Mouse (Mus musculus): ENCODE measurements at regions not wholly inside any gene's neighbourhood (a gene's known extent, or its start where the extent isn't known, plus 50 kb on each side); places are given as distances from the start of the nearest gene placed in this dataset.
A peak's percentile ranks its signal among the peaks of the same experiment; 100 is the strongest.
"Not testable (repeated sequence)": the region's sequence is repeated elsewhere in the genome, so short reads cannot be mapped to it uniquely, and the experiment has no call there.

DNA sequence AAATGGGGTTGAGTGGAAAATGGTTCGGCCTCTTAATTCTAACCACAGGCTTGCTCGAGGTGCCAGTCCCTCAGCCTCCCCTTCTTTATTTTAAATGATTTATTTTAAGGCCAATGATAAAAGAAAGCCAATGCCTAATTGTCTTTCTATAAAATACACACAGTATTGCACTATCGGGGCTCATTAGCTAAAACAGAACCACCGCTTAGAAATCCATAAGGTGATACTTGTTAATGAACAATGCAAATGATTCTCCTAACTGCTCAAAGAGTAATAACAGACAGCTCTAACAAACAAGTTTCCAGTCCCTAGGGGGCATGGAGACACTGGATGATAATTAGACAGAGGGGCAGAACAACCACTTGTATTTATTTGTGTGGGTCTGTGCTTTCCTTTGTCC is 58.8 kb downstream of the Emx2 start:
- Histone ChIP-seq H3K9ac (ENCODE audit: low read length) (no peak overlapping the region), H3K36me3 (ENCODE audit: control insufficient read depth, insufficient read depth, low read length) (no peaks in the 10 kb centered on the region), H3K27ac (ENCODE audit: low read depth) (no peak overlapping the region), H3K27me3 (replicated peaks; ENCODE audit: control insufficient read depth, insufficient read depth, low read length) (no peaks in the 10 kb centered on the region), H3K4me1 (replicated peaks; ENCODE audit: control insufficient read depth, insufficient read depth, low read length) (no peaks in the 10 kb centered on the region), H3K4me3 (ENCODE audit: low read depth, low read length) (no peak overlapping the region), H3K9me3 (ENCODE audit: control insufficient read depth, low read length) (no peaks in the 10 kb centered on the region), H3K4me2 (ENCODE audit: low read length) (no peak overlapping the region)
- no peak for DNase-seq (ENCODE audit: low spot score)
- ATAC-seq (replicated peaks; ENCODE audit: low FRiP score, low TSS enrichment, low read depth), result no peak
- 75% methylated on average over 4 of the region's 4 CpGs for WGBS

GRCm38 (mm10) chr19:59519156-59519555 is 61.0 kb downstream of the Emx2 start:
- ATAC-seq (replicated peaks; ENCODE audit: low FRiP score, low TSS enrichment, low read depth) (no peak), DNase-seq (ENCODE audit: low spot score) (peak; percentile 45)
- H3K4me3 ChIP-seq (ENCODE audit: low read depth, low read length), result no peak overlapping the region

DNA sequence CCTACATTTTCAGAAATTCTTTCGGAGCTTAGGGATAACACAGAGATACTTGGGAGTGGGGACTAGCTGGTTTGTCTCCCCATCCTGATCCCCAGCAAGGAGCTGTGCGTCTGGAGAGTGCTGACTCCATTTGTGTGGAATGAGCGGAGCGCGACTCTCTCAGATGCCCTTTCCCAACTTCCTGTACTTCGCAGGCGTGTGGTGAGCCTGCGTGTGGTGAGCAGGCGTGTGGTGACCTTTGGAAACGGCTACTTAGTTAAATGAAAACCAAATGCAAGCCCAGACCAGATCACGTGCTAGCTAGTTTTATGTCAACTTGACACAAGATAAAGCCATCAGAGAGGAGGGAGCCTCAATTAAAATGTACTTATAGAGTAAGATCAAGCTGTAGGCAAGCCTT is 64.0 kb downstream of the Emx2 start:
- H3K4me3 ChIP-seq (ENCODE audit: low read depth, low read length), result no peak overlapping the region
- H3K9me3 ChIP-seq (ENCODE audit: control insufficient read depth, low read length), result no peaks in the 10 kb centered on the region
- no peak for ATAC-seq (replicated peaks; ENCODE audit: low FRiP score, low TSS enrichment, low read depth)
- no peaks in the 10 kb centered on the region for H3K36me3 ChIP-seq (ENCODE audit: control insufficient read depth, insufficient read depth, low read length)
- WGBS, result 79% methylated on average over 11 of the region's 11 CpGs
- no peak overlapping the region for H3K9ac ChIP-seq (ENCODE audit: low read length)
- H3K4me1 ChIP-seq (replicated peaks; ENCODE audit: control insufficient read depth, insufficient read depth, low read length), result no peaks in the 10 kb centered on the region
- H3K27me3 ChIP-seq (replicated peaks; ENCODE audit: control insufficient read depth, insufficient read depth, low read length), result no peaks in the 10 kb centered on the region
- DNase-seq (ENCODE audit: low spot score), result no peak
- H3K27ac ChIP-seq (ENCODE audit: low read depth), result no peak overlapping the region
- no peak overlapping the region for H3K4me2 ChIP-seq (ENCODE audit: low read length)

More at GRCm38 (mm10) chr19:59519156-59519555, 61.0 kb downstream of the Emx2 start:
- Histone ChIP-seq H3K4me1 (replicated peaks; ENCODE audit: control insufficient read depth, insufficient read depth, low read length) (no peaks in the 10 kb centered on the region), H3K4me2 (ENCODE audit: low read length) (no peak overlapping the region), H3K27me3 (replicated peaks; ENCODE audit: control insufficient read depth, insufficient read depth, low read length) (no peaks in the 10 kb centered on the region), H3K36me3 (ENCODE audit: control insufficient read depth, insufficient read depth, low read length) (no peaks in the 10 kb centered on the region), H3K9me3 (ENCODE audit: control insufficient read depth, low read length) (no peaks in the 10 kb centered on the region), H3K27ac (ENCODE audit: low read depth) (no peak overlapping the region), H3K9ac (ENCODE audit: low read length) (no peak overlapping the region)
- WGBS, result 81% methylated on average over 3 of the region's 3 CpGs

DNA sequence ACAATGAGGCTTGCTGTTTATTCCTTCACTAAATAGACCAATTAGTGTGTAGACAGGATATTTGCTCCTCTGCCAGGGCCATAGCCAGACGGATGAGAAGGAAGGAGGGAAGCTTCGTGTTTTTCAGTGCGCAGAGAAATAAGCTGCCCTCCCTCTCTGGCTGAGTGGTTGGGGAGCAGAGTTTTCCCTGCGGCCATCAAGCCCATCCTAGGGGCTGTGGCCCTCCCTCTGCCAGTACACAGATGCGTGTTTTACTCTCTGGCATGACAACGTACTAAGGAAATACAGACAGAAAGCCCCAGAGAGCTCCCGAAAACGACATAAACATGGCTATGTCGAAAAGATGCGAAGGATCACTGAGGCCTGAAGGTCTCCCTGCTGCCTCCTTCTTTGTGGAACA is 65.2 kb downstream of the Emx2 start:
- H3K4me1 ChIP-seq (replicated peaks; ENCODE audit: control insufficient read depth, insufficient read depth, low read length), result no peaks in the 10 kb centered on the region
- H3K36me3 ChIP-seq (ENCODE audit: control insufficient read depth, insufficient read depth, low read length), result no peaks in the 10 kb centered on the region
- H3K9me3 ChIP-seq (ENCODE audit: control insufficient read depth, low read length), result no peaks in the 10 kb centered on the region
- H3K4me2 ChIP-seq (ENCODE audit: low read length), result no peak overlapping the region
- ATAC-seq (replicated peaks; ENCODE audit: low FRiP score, low TSS enrichment, low read depth) (no peak), DNase-seq (ENCODE audit: low spot score) (no peak)
- H3K9ac ChIP-seq (ENCODE audit: low read length), result no peak overlapping the region
- 70% methylated on average over 10 of the region's 10 CpGs for whole genome bisulfite sequencing
- no peak overlapping the region for H3K4me3 ChIP-seq (ENCODE audit: low read depth, low read length)
- H3K27ac ChIP-seq (ENCODE audit: low read depth), result no peak overlapping the region
- H3K27me3 ChIP-seq (replicated peaks; ENCODE audit: control insufficient read depth, insufficient read depth, low read length), result no peaks in the 10 kb centered on the region

DNA sequence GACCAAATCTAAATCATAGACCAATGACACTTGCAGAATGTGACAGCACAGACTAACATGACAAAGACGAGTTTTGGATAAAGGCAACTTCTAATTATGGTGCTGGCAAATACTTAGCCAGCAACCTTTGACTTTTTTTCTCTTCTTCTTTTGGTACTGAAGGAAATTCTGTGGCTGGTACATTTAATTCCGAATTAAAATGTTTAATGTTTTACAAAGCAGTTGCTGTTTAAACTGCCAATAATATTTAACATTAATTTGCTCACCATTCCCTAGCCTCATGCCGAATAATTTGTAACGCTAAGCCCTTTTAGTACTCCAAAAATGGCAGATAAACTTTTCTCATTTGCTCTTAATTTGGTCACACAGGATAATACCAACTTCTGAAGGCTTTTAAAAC is 105.9 kb downstream of the Emx2 start:
- no peaks in the 10 kb centered on the region for H3K4me1 ChIP-seq (replicated peaks; ENCODE audit: control insufficient read depth, insufficient read depth, low read length)
- no peaks in the 10 kb centered on the region for H3K27me3 ChIP-seq (replicated peaks; ENCODE audit: control insufficient read depth, insufficient read depth, low read length)
- H3K9me3 ChIP-seq (ENCODE audit: control insufficient read depth, low read length), result no peaks in the 10 kb centered on the region
- no peak for ATAC-seq (replicated peaks; ENCODE audit: low FRiP score, low TSS enrichment, low read depth)
- H3K4me2 ChIP-seq (ENCODE audit: low read length), result no peak overlapping the region
- DNase-seq (ENCODE audit: low spot score), result no peak
- H3K36me3 ChIP-seq (ENCODE audit: control insufficient read depth, insufficient read depth, low read length), result no peaks in the 10 kb centered on the region
- WGBS, result 78% methylated on average over 4 of the region's 4 CpGs
- H3K4me3 ChIP-seq (ENCODE audit: low read depth, low read length), result no peak overlapping the region
- H3K27ac ChIP-seq (ENCODE audit: low read depth), result no peak overlapping the region
- no peak overlapping the region for H3K9ac ChIP-seq (ENCODE audit: low read length)

GRCm38 (mm10) chr19:59568907-59569306 is 110.7 kb downstream of the Emx2 start:
- Histone ChIP-seq H3K27me3 (replicated peaks; ENCODE audit: control insufficient read depth, insufficient read depth, low read length) (no peaks in the 10 kb centered on the region), H3K27ac (ENCODE audit: low read depth) (no peak overlapping the region), H3K9me3 (ENCODE audit: control insufficient read depth, low read length) (no peaks in the 10 kb centered on the region), H3K9ac (ENCODE audit: low read length) (no peak overlapping the region), H3K4me3 (ENCODE audit: low read depth, low read length) (no peak overlapping the region), H3K4me2 (ENCODE audit: low read length) (no peak overlapping the region), H3K4me1 (replicated peaks; ENCODE audit: control insufficient read depth, insufficient read depth, low read length) (no peaks in the 10 kb centered on the region), H3K36me3 (ENCODE audit: control insufficient read depth, insufficient read depth, low read length) (no peaks in the 10 kb centered on the region)
- DNase-seq (ENCODE audit: low spot score), result peak; percentile 45
- ATAC-seq (replicated peaks; ENCODE audit: low FRiP score, low TSS enrichment, low read depth), result no peak

DNA sequence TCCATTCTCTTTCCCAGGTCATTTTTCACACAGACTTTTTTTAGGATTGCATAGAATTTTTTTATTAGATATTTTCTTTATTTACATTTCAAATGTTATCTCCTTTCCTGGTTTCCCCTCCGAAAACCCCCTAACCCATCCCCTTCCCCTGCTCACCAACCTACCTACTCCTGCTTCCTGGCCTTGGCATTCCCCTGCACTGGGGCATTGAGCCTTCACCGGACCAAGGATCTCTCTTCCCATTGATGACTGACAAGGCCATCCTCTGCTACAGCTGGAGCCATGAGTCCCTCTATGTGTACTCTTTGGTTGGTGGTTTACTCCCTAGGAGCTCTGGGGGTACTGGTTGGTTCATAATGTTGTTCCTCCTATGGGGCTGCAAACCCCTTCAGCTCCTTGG is 111.4 kb downstream of the Emx2 start:
- peak; percentile 9 for DNase-seq (ENCODE audit: low spot score)
- ATAC-seq (replicated peaks; ENCODE audit: low FRiP score, low TSS enrichment, low read depth); H3K36me3 ChIP-seq (ENCODE audit: control insufficient read depth, insufficient read depth, low read length); H3K27me3 ChIP-seq (replicated peaks; ENCODE audit: control insufficient read depth, insufficient read depth, low read length); H3K4me3 ChIP-seq (ENCODE audit: low read depth, low read length); H3K27ac ChIP-seq (ENCODE audit: low read depth); H3K9ac ChIP-seq (ENCODE audit: low read length); H3K9me3 ChIP-seq (ENCODE audit: control insufficient read depth, low read length); H3K4me2 ChIP-seq (ENCODE audit: low read length); H3K4me1 ChIP-seq (replicated peaks; ENCODE audit: control insufficient read depth, insufficient read depth, low read length): not testable (repeated sequence)
- 82% methylated on average over 2 of the region's 2 CpGs for WGBS

GRCm38 (mm10) chr19:59574346-59574745 is 116.2 kb downstream of the Emx2 start:
- Histone ChIP-seq H3K27me3 (replicated peaks; ENCODE audit: control insufficient read depth, insufficient read depth, low read length) (no peaks in the 10 kb centered on the region), H3K9me3 (ENCODE audit: control insufficient read depth, low read length) (no peaks in the 10 kb centered on the region), H3K36me3 (ENCODE audit: control insufficient read depth, insufficient read depth, low read length) (no peaks in the 10 kb centered on the region), H3K4me1 (replicated peaks; ENCODE audit: control insufficient read depth, insufficient read depth, low read length) (no peaks in the 10 kb centered on the region), H3K4me3 (ENCODE audit: low read depth, low read length) (no peak overlapping the region), H3K27ac (ENCODE audit: low read depth) (no peak overlapping the region), H3K9ac (ENCODE audit: low read length) (no peak overlapping the region), H3K4me2 (ENCODE audit: low read length) (no peak overlapping the region)
- DNase-seq (ENCODE audit: low spot score) (peak; percentile 46), ATAC-seq (replicated peaks; ENCODE audit: low FRiP score, low TSS enrichment, low read depth) (no peak)
- WGBS, result 69% methylated on average over 3 of the region's 3 CpGs

DNA sequence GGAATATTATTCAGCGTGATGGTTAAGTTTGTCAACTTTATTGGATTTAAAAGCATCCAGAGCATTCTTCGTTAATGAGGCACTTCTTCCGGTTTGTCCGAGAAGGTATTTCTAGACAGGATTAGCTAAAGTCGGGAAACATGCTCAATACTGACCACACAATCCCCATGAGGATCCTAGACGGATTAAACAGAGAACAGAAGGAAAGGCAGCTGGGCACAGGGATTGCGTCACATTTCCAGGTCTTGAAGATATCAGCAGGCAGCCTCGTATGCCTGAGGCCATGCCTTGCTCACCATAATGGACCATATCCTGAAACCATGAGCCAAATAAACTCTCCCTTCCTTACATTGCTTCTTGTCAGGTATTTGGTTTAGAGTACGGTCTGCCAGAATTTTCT is 119.7 kb downstream of the Emx2 start:
- no peaks in the 10 kb centered on the region for H3K4me1 ChIP-seq (replicated peaks; ENCODE audit: control insufficient read depth, insufficient read depth, low read length)
- H3K27me3 ChIP-seq (replicated peaks; ENCODE audit: control insufficient read depth, insufficient read depth, low read length), result no peaks in the 10 kb centered on the region
- WGBS, result 76% methylated on average over 9 of the region's 9 CpGs
- H3K27ac ChIP-seq (ENCODE audit: low read depth), result no peak overlapping the region
- ATAC-seq (replicated peaks; ENCODE audit: low FRiP score, low TSS enrichment, low read depth), result no peak
- H3K9me3 ChIP-seq (ENCODE audit: control insufficient read depth, low read length), result no peaks in the 10 kb centered on the region
- no peak overlapping the region for H3K9ac ChIP-seq (ENCODE audit: low read length)
- DNase-seq (ENCODE audit: low spot score), result peak; percentile 7
- no peak overlapping the region for H3K4me2 ChIP-seq (ENCODE audit: low read length)
- no peaks in the 10 kb centered on the region for H3K36me3 ChIP-seq (ENCODE audit: control insufficient read depth, insufficient read depth, low read length)
- no peak overlapping the region for H3K4me3 ChIP-seq (ENCODE audit: low read depth, low read length)
